Mouse (Mus musculus): ENCODE results near the gene Glrx5. TPM values are rescaled to one million over a fixed set of nuclear protein-coding genes. Genes with fewer than 3 reads are reported as not detected.

Glrx5 gene
- polyA plus RNA-seq, 1 experiment from 2014 or later = 188 TPM

- no peak for ATAC-seq (replicated peaks; ENCODE audit: low FRiP score)
- Histone ChIP-seq H3K9ac (ENCODE audit: low read length) (no peak overlapping the region), H3K27ac (ENCODE audit: low read depth, low read length) (no peak overlapping the region), H3K9me3 (ENCODE audit: control insufficient read depth, low read length) (no peaks in the 10 kb centered on the region; the same call in 1 of the 2 replicates), H3K4me3 (ENCODE audit: low read depth, low read length) (no peak overlapping the region), H3K27me3 (ENCODE audit: control insufficient read depth, insufficient read depth, low read length) (no peaks in the 10 kb centered on the region), H3K4me1 (replicated peaks; ENCODE audit: control insufficient read depth, insufficient read depth, low read length) (no peaks in the 10 kb centered on the region), H3K4me2 (ENCODE audit: low read depth, low read length, severe bottlenecking) (no peak overlapping the region), H3K36me3 (ENCODE audit: control insufficient read depth, insufficient read depth, low read length) (no peaks in the 10 kb centered on the region)
- WGBS = 84% methylated on average over 8 of the region's 8 CpGs
- no peak for DNase-seq (ENCODE audit: low spot score)
Observed at GRCm38 (mm10) chr12:105021441-105022069, 10.9 kb upstream of the Glrx5 start.

- no peak overlapping the region for H3K9ac ChIP-seq (ENCODE audit: low read length)
- H3K27ac ChIP-seq (ENCODE audit: low read depth, low read length) = no peak overlapping the region
- H3K4me1 ChIP-seq (replicated peaks; ENCODE audit: control insufficient read depth, insufficient read depth, low read length) = no peaks in the 10 kb centered on the region
- no peak overlapping the region for H3K4me2 ChIP-seq (ENCODE audit: low read depth, low read length, severe bottlenecking)
- no peak overlapping the region for H3K4me3 ChIP-seq (ENCODE audit: low read depth, low read length)
- no peaks in the 10 kb centered on the region for H3K27me3 ChIP-seq (ENCODE audit: control insufficient read depth, insufficient read depth, low read length)
- DNase-seq (ENCODE audit: low spot score) (no peak), ATAC-seq (replicated peaks; ENCODE audit: low FRiP score) (no peak)
- WGBS = 83% methylated on average over 7 of the region's 7 CpGs
- H3K9me3 ChIP-seq (ENCODE audit: control insufficient read depth, low read length) = no peaks in the 10 kb centered on the region; the same call in 1 of the 2 replicates
- no peaks in the 10 kb centered on the region for H3K36me3 ChIP-seq (ENCODE audit: control insufficient read depth, insufficient read depth, low read length)
Observed at GRCm38 (mm10) chr12:105022141-105022540, 10.3 kb upstream of the Glrx5 start.

- no peak overlapping the region for H3K4me2 ChIP-seq (ENCODE audit: low read depth, low read length, severe bottlenecking)
- no peaks in the 10 kb centered on the region for H3K4me1 ChIP-seq (replicated peaks; ENCODE audit: control insufficient read depth, insufficient read depth, low read length)
- ATAC-seq (replicated peaks; ENCODE audit: low FRiP score) (no peak), DNase-seq (ENCODE audit: low spot score) (no peak)
- H3K9me3 ChIP-seq (ENCODE audit: control insufficient read depth, low read length) = no peaks in the 10 kb centered on the region; the same call in 1 of the 2 replicates
- H3K9ac ChIP-seq (ENCODE audit: low read length) = no peak overlapping the region
- no peak overlapping the region for H3K27ac ChIP-seq (ENCODE audit: low read depth, low read length)
- H3K36me3 ChIP-seq (ENCODE audit: control insufficient read depth, insufficient read depth, low read length) = no peaks in the 10 kb centered on the region
- H3K4me3 ChIP-seq (ENCODE audit: low read depth, low read length) = no peak overlapping the region
- WGBS = 95% methylated on average over 9 of the region's 9 CpGs
- H3K27me3 ChIP-seq (ENCODE audit: control insufficient read depth, insufficient read depth, low read length) = no peaks in the 10 kb centered on the region
Observed at GRCm38 (mm10) chr12:105022776-105023175, 9.7 kb upstream of the Glrx5 start.

- H3K4me2 ChIP-seq (ENCODE audit: low read depth, low read length, severe bottlenecking) = no peak overlapping the region
- H3K9me3 ChIP-seq (ENCODE audit: control insufficient read depth, low read length) = no peaks in the 10 kb centered on the region; the same call in 1 of the 2 replicates
- H3K4me1 ChIP-seq (replicated peaks; ENCODE audit: control insufficient read depth, insufficient read depth, low read length) = no peaks in the 10 kb centered on the region
- H3K9ac ChIP-seq (ENCODE audit: low read length) = no peak overlapping the region
- WGBS = 52% methylated on average over 8 of the region's 8 CpGs
- DNase-seq (ENCODE audit: low spot score) = peak; percentile 76
- no peak overlapping the region for H3K27ac ChIP-seq (ENCODE audit: low read depth, low read length)
- H3K27me3 ChIP-seq (ENCODE audit: control insufficient read depth, insufficient read depth, low read length) = no peaks in the 10 kb centered on the region
- peaks cover 8% of the 10 kb centered on the region; the same call in 1 of the 2 replicates for H3K36me3 ChIP-seq (ENCODE audit: control insufficient read depth, insufficient read depth, low read length)
- no peak for ATAC-seq (replicated peaks; ENCODE audit: low FRiP score)
- no peak overlapping the region for H3K4me3 ChIP-seq (ENCODE audit: low read depth, low read length)
Observed at GRCm38 (mm10) chr12:105025271-105025946, 7.1 kb upstream of the Glrx5 start.

GRCm38 (mm10) chr12:105025947-105026586 is 6.4 kb upstream of the Glrx5 start:
- 61% methylated on average over 10 of the region's 10 CpGs for WGBS

GRCm38 (mm10) chr12:105027323-105027991 is 5.0 kb upstream of the Glrx5 start:
- Histone ChIP-seq H3K27ac (ENCODE audit: low read depth, low read length) (no peak overlapping the region), H3K9me3 (ENCODE audit: control insufficient read depth, low read length) (no peaks in the 10 kb centered on the region; the same call in 1 of the 2 replicates), H3K36me3 (ENCODE audit: control insufficient read depth, insufficient read depth, low read length) (peaks cover 8% of the 10 kb centered on the region; the same call in 1 of the 2 replicates), H3K4me3 (ENCODE audit: low read depth, low read length) (no peak overlapping the region), H3K4me1 (replicated peaks; ENCODE audit: control insufficient read depth, insufficient read depth, low read length) (peaks cover 6% of the 10 kb centered on the region; the same call in 1 of the 2 replicates), H3K27me3 (ENCODE audit: control insufficient read depth, insufficient read depth, low read length) (no peaks in the 10 kb centered on the region), H3K9ac (ENCODE audit: low read length) (no peak overlapping the region), H3K4me2 (ENCODE audit: low read depth, low read length, severe bottlenecking) (no peak overlapping the region)
- ATAC-seq (replicated peaks; ENCODE audit: low FRiP score) = no peak
- DNase-seq (ENCODE audit: low spot score) = peak; percentile 80
- WGBS = 33% methylated on average over 15 of the region's 15 CpGs

More at GRCm38 (mm10) chr12:105025947-105026586, 6.4 kb upstream of the Glrx5 start:
- Histone ChIP-seq H3K27me3 (ENCODE audit: control insufficient read depth, insufficient read depth, low read length) (no peaks in the 10 kb centered on the region), H3K36me3 (ENCODE audit: control insufficient read depth, insufficient read depth, low read length) (peaks cover 8% of the 10 kb centered on the region; the same call in 1 of the 2 replicates), H3K4me2 (ENCODE audit: low read depth, low read length, severe bottlenecking) (no peak overlapping the region), H3K4me1 (replicated peaks; ENCODE audit: control insufficient read depth, insufficient read depth, low read length) (peaks cover 4% of the 10 kb centered on the region; the same call in 1 of the 2 replicates), H3K9ac (ENCODE audit: low read length) (no peak overlapping the region), H3K9me3 (ENCODE audit: control insufficient read depth, low read length) (no peaks in the 10 kb centered on the region; the same call in 1 of the 2 replicates), H3K27ac (ENCODE audit: low read depth, low read length) (no peak overlapping the region), H3K4me3 (ENCODE audit: low read depth, low read length) (no peak overlapping the region)
- DNase-seq (ENCODE audit: low spot score) = no peak
- no peak for ATAC-seq (replicated peaks; ENCODE audit: low FRiP score)

- Histone ChIP-seq H3K36me3 (ENCODE audit: control insufficient read depth, insufficient read depth, low read length) (peaks cover 8% of the 10 kb centered on the region; the same call in 1 of the 2 replicates), H3K27me3 (ENCODE audit: control insufficient read depth, insufficient read depth, low read length) (no peaks in the 10 kb centered on the region), H3K4me1 (replicated peaks; ENCODE audit: control insufficient read depth, insufficient read depth, low read length) (peaks cover 14% of the 10 kb centered on the region; the same call in 1 of the 2 replicates), H3K4me2 (ENCODE audit: low read depth, low read length, severe bottlenecking) (no peak overlapping the region), H3K9ac (ENCODE audit: low read length) (no peak overlapping the region), H3K9me3 (ENCODE audit: control insufficient read depth, low read length) (no peaks in the 10 kb centered on the region), H3K4me3 (ENCODE audit: low read depth, low read length) (no peak overlapping the region), H3K27ac (ENCODE audit: low read depth, low read length) (no peak overlapping the region)
- no peak for ATAC-seq (replicated peaks; ENCODE audit: low FRiP score)
- no peak for DNase-seq (ENCODE audit: low spot score)
- 94% methylated on average over 9 of the region's 9 CpGs for WGBS
Observed at GRCm38 (mm10) chr12:105029890-105030289, 2.6 kb upstream of the Glrx5 start.

All from forebrain, embryonic 11.5 days (tissue).